Mouse (Mus musculus) embryonic facial prominence, embryonic 14.5 days (tissue): ENCODE results near the gene Vmn1r44. TPM values are rescaled to one million over a fixed set of nuclear protein-coding genes. Genes with fewer than 3 reads are reported as not detected.
"Not testable (repeated sequence)": the region's sequence is repeated elsewhere in the genome, so short reads cannot be mapped to it uniquely, and the experiment has no call there.

ENCODE experiments used
- ATAC-seq: fragments of 200-750 bp; cut with Nextera tagmentation; 2 replicates; pipeline ENCODE4 v1.8.0; 2017; ENCODE audit warnings: low read depth, moderate number of reproducible peaks, moderate TSS enrichment
- DNase-seq: peaks from one replicate; pipeline ENCODE4 v3.0.0-alpha.2; 2015; ENCODE audit warnings: low spot score
- H3K27ac ChIP-seq: fragments of 300-500 bp; sonication (generic); replicated peaks from 2 replicates; pipeline ENCODE4 v1.5.1; 2014; ENCODE audit warnings: low read depth, mild to moderate bottlenecking, low read length, moderate library complexity
- H3K27me3 ChIP-seq: fragments of 300-500 bp; sonication (generic); replicated peaks from 2 replicates; pipeline ENCODE4 v1.6.1; 2014; ENCODE audit warnings: low read length; ENCODE audit not compliant: control insufficient read depth, insufficient read depth
- H3K36me3 ChIP-seq: fragments of 300-500 bp; sonication (generic); 2 replicates; pipeline ENCODE4 v1.6.1; 2014; ENCODE audit warnings: low read length, mixed read lengths; ENCODE audit not compliant: control insufficient read depth, insufficient read depth
- H3K4me1 ChIP-seq: fragments of 300-500 bp; sonication (generic); 2 replicates; pipeline ENCODE4 v1.6.1; 2014; ENCODE audit warnings: antibody characterized with exemption, low read length; ENCODE audit not compliant: control insufficient read depth, insufficient read depth
- H3K4me2 ChIP-seq: fragments of 300-500 bp; sonication (generic); 2 replicates; pipeline ENCODE4 v1.6.1; 2014; ENCODE audit warnings: low read depth, mild to moderate bottlenecking, low read length, moderate library complexity, mixed read lengths
- H3K4me3 ChIP-seq: fragments of 300-500 bp; sonication (generic); 2 replicates; pipeline ENCODE4 v1.5.1; 2014; ENCODE audit warnings: low read depth, mild to moderate bottlenecking, low read length
- H3K9ac ChIP-seq: fragments of 300-500 bp; sonication (generic); 2 replicates; pipeline ENCODE4 v1.6.1; 2014; ENCODE audit warnings: low read depth, mild to moderate bottlenecking, low read length, moderate library complexity, mixed read lengths
- H3K9me3 ChIP-seq: fragments of 300-500 bp; sonication (generic); 2 replicates; pipeline ENCODE4 v1.6.1; 2016; ENCODE audit warnings: low read length; ENCODE audit not compliant: control insufficient read depth
- WGBS: fragments of 180-500 bp; shearing (Covaris S2); extraction: QIAGEN DNeasy Blood & Tissue Kit; methylation state at CpG from one replicate; pipeline ENCODE4 v1.1.7; 2014; 5-methylcytosine and 5-hydroxymethylcytosine counted together
- polyA plus RNA-seq: library from polyadenylated mRNA; unstranded; fragments of >200 nt; fragmentation: Nextera tagmentation; extraction: Ambion mirVana; gene quantifications from 2 replicates; pipeline ENCODE4 v1.2.1, GENCODE M21; 2014

Gene Vmn1r44
- polyA plus RNA-seq, 1 experiment from 2014 or later: not detected

GRCm38 (mm10) chr6:89883812-89884211, 352 bp downstream of the Vmn1r44 start:
- Histone ChIP-seq H3K27me3 (no peaks in the 10 kb centered on the region), H3K4me3 (no peak overlapping the region), H3K9ac (no peak overlapping the region), H3K9me3 (no peaks in the 10 kb centered on the region), H3K36me3 (no peaks in the 10 kb centered on the region), H3K4me2 (no peak overlapping the region), H3K27ac (no peak overlapping the region), H3K4me1 (no peaks in the 10 kb centered on the region)
- ATAC-seq: no peak
- 55% methylated on average over 2 of the region's 2 CpGs for WGBS
- no peak for DNase-seq

GRCm38 (mm10) chr6:89940498-89940897, 57.0 kb downstream of the Vmn1r44 start, which contains the start of gene Vmn1r45:
TSS of gene Vmn1r45 (minus strand) at chr6:89940598.
- H3K27ac ChIP-seq, H3K4me3 ChIP-seq, H3K36me3 ChIP-seq, H3K9me3 ChIP-seq, H3K4me1 ChIP-seq, H3K27me3 ChIP-seq, ATAC-seq, DNase-seq, H3K4me2 ChIP-seq, H3K9ac ChIP-seq: not testable (repeated sequence)
- 80% methylated on average over 2 of the region's 2 CpGs for WGBS

GRCm38 (mm10) chr6:89940926-89941325, 57.5 kb downstream of the Vmn1r44 start:
- no peak for DNase-seq
- 71% methylated on average over 2 of the region's 2 CpGs for WGBS
- no peak overlapping the region for H3K4me3 ChIP-seq

More at GRCm38 (mm10) chr6:89940926-89941325, 57.5 kb downstream of the Vmn1r44 start:
- no peaks in the 10 kb centered on the region for H3K9me3 ChIP-seq
- H3K4me2 ChIP-seq: no peak overlapping the region
- no peak for ATAC-seq
- H3K4me1 ChIP-seq: no peaks in the 10 kb centered on the region
- H3K36me3 ChIP-seq: no peaks in the 10 kb centered on the region
- no peaks in the 10 kb centered on the region for H3K27me3 ChIP-seq
- H3K27ac ChIP-seq: no peak overlapping the region
- H3K9ac ChIP-seq: no peak overlapping the region

Other genes starting within 250 kb of the Vmn1r44 start
- 10.2 and 12.0 TPM in 2 replicates for gene Txnrd3, start 239.7 kb upstream of the Vmn1r44 start, polyA plus RNA-seq
- gene Vmn1r40, start 176.1 kb upstream of the Vmn1r44 start, polyA plus RNA-seq: not detected in 2 replicates
- gene Vmn1r41, start 142.9 kb upstream of the Vmn1r44 start, polyA plus RNA-seq: not detected in 2 replicates
- gene Vmn1r42, start 7.2 kb upstream of the Vmn1r44 start, polyA plus RNA-seq: not detected in 2 replicates
- gene Vmn1r43, start 7.2 kb upstream of the Vmn1r44 start, polyA plus RNA-seq: 0.06 TPM in 1 of 2 replicates, not detected in the other
- gene Vmn1r45, start 56.9 kb downstream of the Vmn1r44 start, polyA plus RNA-seq: not detected in 2 replicates
- gene Vmn1r46, start 85.7 kb downstream of the Vmn1r44 start, polyA plus RNA-seq: not detected in 2 replicates
- not detected in 2 replicates for gene Vmn1r47, start 132.5 kb downstream of the Vmn1r44 start, polyA plus RNA-seq
- not detected in 2 replicates for gene Vmn1r48, start 153.2 kb downstream of the Vmn1r44 start, polyA plus RNA-seq
- not detected in 2 replicates for gene Vmn1r49, start 194.8 kb downstream of the Vmn1r44 start, polyA plus RNA-seq
- gene Vmn1r50, start 217.8 kb downstream of the Vmn1r44 start, polyA plus RNA-seq: not detected in 2 replicates
- 0.15 TPM in 1 of 2 replicates, not detected in the other for gene Vmn1r51, start 238.9 kb downstream of the Vmn1r44 start, polyA plus RNA-seq